Mouse (Mus musculus) C2C12 (cell line): Measurements from ENCODE around the gene Dio1.

Experiments
- CEBPB ChIP-seq: IDR thresholded peaks from one replicate; pipeline ENCODE4 v1.6.1; 2011; ENCODE audit warnings: low read depth, mild to moderate bottlenecking, control low read depth, moderate library complexity
- CTCF ChIP-seq: IDR thresholded peaks from one replicate; pipeline ENCODE4 v1.5.1; 2011; ENCODE audit not compliant: control insufficient read depth, insufficient read depth, insufficient read length
- FOSL1 ChIP-seq: IDR thresholded peaks from one replicate; pipeline ENCODE4 v1.8.0; 2011; ENCODE audit warnings: mild to moderate bottlenecking, low read length; ENCODE audit not compliant: poor library complexity, insufficient read depth, severe bottlenecking
- MAX ChIP-seq: IDR thresholded peaks from one replicate; pipeline ENCODE4 v1.6.1; 2011; ENCODE audit warnings: mild to moderate bottlenecking, control low read depth
- MYOD1 ChIP-seq: IDR thresholded peaks from one replicate; pipeline ENCODE4 v1.6.1; 2011; ENCODE audit warnings: low read depth; ENCODE audit not compliant: control insufficient read depth, insufficient read length
- MYOG ChIP-seq: IDR thresholded peaks from one replicate; pipeline ENCODE4 v1.6.1; 2011; ENCODE audit not compliant: control insufficient read depth, insufficient read length; ENCODE audit errors: extremely low read depth
- USF1 ChIP-seq: IDR thresholded peaks from one replicate; pipeline ENCODE4 v1.6.1; 2011; ENCODE audit warnings: low read depth, mild to moderate bottlenecking, control low read depth, moderate library complexity

- TF ChIP-seq MAX: no peak
- no peak for TF ChIP-seq CTCF
- no peak for TF ChIP-seq USF1
- TF ChIP-seq CEBPB: no peak
- TF ChIP-seq FOSL1: no peak
- no peak for TF ChIP-seq MYOD1
- TF ChIP-seq MYOG: no peak
These were observed 59.9 kb downstream of the Dio1 start for GRCm38 (mm10) chr4:107247110-107247509.
